Mouse (Mus musculus) MEL (cell line): ENCODE measurements at regions not wholly inside any gene's neighbourhood (a gene's known extent, or its start where the extent isn't known, plus 50 kb on each side); places are given as distances from the start of the nearest gene placed in this dataset.

Source experiments
- CTCF ChIP-seq, 3 experiments: IDR thresholded peaks in 2 of 3; conservative IDR thresholded peaks in 1 of 3; 2 replicates each; pipeline ENCODE4 v1.5.1; 2011 to 2012; ENCODE audit warnings: low read length in 3 of 3, low read depth in 2 of 3, mild to moderate bottlenecking in 2 of 3, improper control_type of control experiment in 1 of 3, inconsistent platforms in 1 of 3, mixed read lengths in 1 of 3, moderate library complexity in 1 of 3; ENCODE audit not compliant: control insufficient read depth in 1 of 3, insufficient read depth in 1 of 3, poor library complexity in 1 of 3, severe bottlenecking in 1 of 3
- ZMIZ1 ChIP-seq: IDR thresholded peaks from 2 replicates; pipeline ENCODE4 v1.6.1; 2012; ENCODE audit warnings: low read depth, mild to moderate bottlenecking, inconsistent platforms, low read length, improper control_type of control experiment, moderate library complexity

DNA sequence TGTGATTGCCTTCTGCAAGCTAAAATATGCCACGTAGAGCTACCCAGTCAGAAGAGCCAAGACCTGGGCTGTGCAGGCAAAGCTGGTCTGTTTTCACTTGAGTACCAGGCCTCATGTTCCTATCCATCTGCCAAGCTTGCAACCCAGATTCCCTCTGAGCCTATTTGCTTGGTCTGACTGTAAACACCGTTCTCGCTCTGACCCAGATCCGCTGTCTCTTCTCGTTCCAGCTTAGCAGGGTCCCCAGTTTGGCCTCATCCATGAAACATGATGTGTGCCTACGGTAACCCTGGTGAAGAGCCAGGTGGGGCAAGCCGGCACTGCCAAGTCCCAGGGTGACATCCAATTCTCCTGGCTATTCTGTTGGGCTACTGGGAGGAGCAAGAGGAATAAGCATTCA lies 192.5 kb upstream of the Serp2 start:
- TF ChIP-seq CTCF (IDR thresholded peaks at IDR 0.05 in 2 of 3, conservative IDR thresholded peaks at IDR 0.05 in 1 of 3; ENCODE audit: control insufficient read depth in 1 of 3, insufficient read depth in 1 of 3, low read depth in 2 of 3, low read length in 3 of 3, poor library complexity in 1 of 3, severe bottlenecking in 1 of 3) (no peak), ZMIZ1 (no peak)
